Mouse (Mus musculus): ENCODE measurements around the gene Nek6. TPM values are rescaled to one million over a fixed set of nuclear protein-coding genes. Genes with fewer than 3 reads are reported as not detected.
A peak's percentile ranks its signal among the peaks of the same experiment; 100 is the strongest.

Gene Nek6
- polyA plus RNA-seq, 1 experiment = 31.3 TPM

- Histone ChIP-seq H3K9me3 (replicated peaks; ENCODE audit: control insufficient read depth, insufficient read depth, low read length, poor library complexity, severe bottlenecking) (no peaks in the 10 kb centered on the region), H3K4me1 (ENCODE audit: control insufficient read depth, insufficient read depth, low read length) (no peaks in the 10 kb centered on the region), H3K27me3 (ENCODE audit: control insufficient read depth, insufficient read depth, low read length, poor library complexity, severe bottlenecking) (no peaks in the 10 kb centered on the region), H3K27ac (ENCODE audit: insufficient read depth, low read length) (no peak overlapping the region), H3K4me3 (ENCODE audit: low read depth, low read length) (no peak overlapping the region), H3K9ac (ENCODE audit: low read depth, poor library complexity, severe bottlenecking) (peak overlapping the region; percentile 49), H3K36me3 (ENCODE audit: control insufficient read depth, insufficient read depth, low read length, poor library complexity, severe bottlenecking) (no peaks in the 10 kb centered on the region)
- TF ChIP-seq POLR2A (IDR thresholded peaks at IDR 0.05; ENCODE audit: insufficient read depth, low read length) (no peak), CTCF (IDR thresholded peaks at IDR 0.05; ENCODE audit: low read depth, low read length) (no peak), EP300 (IDR thresholded peaks at IDR 0.05; ENCODE audit: insufficient read depth, low read depth, low read length) (no peak)
These were observed 1.7 kb downstream of the Nek6 start for GRCm38 (mm10) chr2:38513183-38513529.

GRCm38 (mm10) chr2:38514411-38514810 lies 3.0 kb downstream of the Nek6 start:
- TF ChIP-seq EP300 (IDR thresholded peaks at IDR 0.05; ENCODE audit: insufficient read depth, low read depth, low read length) = no peak
- no peak for TF ChIP-seq CTCF (IDR thresholded peaks at IDR 0.05; ENCODE audit: low read depth, low read length)
- no peak for TF ChIP-seq POLR2A (IDR thresholded peaks at IDR 0.05; ENCODE audit: insufficient read depth, low read length)
- Histone ChIP-seq H3K9me3 (replicated peaks; ENCODE audit: control insufficient read depth, insufficient read depth, low read length, poor library complexity, severe bottlenecking) (no peaks in the 10 kb centered on the region), H3K4me1 (ENCODE audit: control insufficient read depth, insufficient read depth, low read length) (no peaks in the 10 kb centered on the region), H3K4me3 (ENCODE audit: low read depth, low read length) (no peak overlapping the region), H3K9ac (ENCODE audit: low read depth, poor library complexity, severe bottlenecking) (no peak overlapping the region), H3K27me3 (ENCODE audit: control insufficient read depth, insufficient read depth, low read length, poor library complexity, severe bottlenecking) (no peaks in the 10 kb centered on the region), H3K36me3 (ENCODE audit: control insufficient read depth, insufficient read depth, low read length, poor library complexity, severe bottlenecking) (no peaks in the 10 kb centered on the region), H3K27ac (ENCODE audit: insufficient read depth, low read length) (no peak overlapping the region)

- no peaks in the 10 kb centered on the region for H3K4me1 ChIP-seq (ENCODE audit: control insufficient read depth, insufficient read depth, low read length)
- TF ChIP-seq POLR2A (IDR thresholded peaks at IDR 0.05; ENCODE audit: insufficient read depth, low read length) = no peak
- TF ChIP-seq CTCF (IDR thresholded peaks at IDR 0.05; ENCODE audit: low read depth, low read length) = no peak
- TF ChIP-seq EP300 (IDR thresholded peaks at IDR 0.05; ENCODE audit: insufficient read depth, low read depth, low read length) = no peak
- H3K9me3 ChIP-seq (replicated peaks; ENCODE audit: control insufficient read depth, insufficient read depth, low read length, poor library complexity, severe bottlenecking) = no peaks in the 10 kb centered on the region
- no peaks in the 10 kb centered on the region for H3K36me3 ChIP-seq (ENCODE audit: control insufficient read depth, insufficient read depth, low read length, poor library complexity, severe bottlenecking)
- H3K9ac ChIP-seq (ENCODE audit: low read depth, poor library complexity, severe bottlenecking) = no peak overlapping the region
- H3K4me3 ChIP-seq (ENCODE audit: low read depth, low read length) = no peak overlapping the region
- H3K27ac ChIP-seq (ENCODE audit: insufficient read depth, low read length) = no peak overlapping the region
- H3K27me3 ChIP-seq (ENCODE audit: control insufficient read depth, insufficient read depth, low read length, poor library complexity, severe bottlenecking) = no peaks in the 10 kb centered on the region
These were observed 4.0 kb downstream of the Nek6 start for GRCm38 (mm10) chr2:38515446-38515845.

- H3K4me3 ChIP-seq (ENCODE audit: low read depth, low read length) = no peak overlapping the region
- TF ChIP-seq CTCF (IDR thresholded peaks at IDR 0.05; ENCODE audit: low read depth, low read length) = no peak
- no peak for TF ChIP-seq EP300 (IDR thresholded peaks at IDR 0.05; ENCODE audit: insufficient read depth, low read depth, low read length)
- TF ChIP-seq POLR2A (IDR thresholded peaks at IDR 0.05; ENCODE audit: insufficient read depth, low read length) = no peak
- H3K27me3 ChIP-seq (ENCODE audit: control insufficient read depth, insufficient read depth, low read length, poor library complexity, severe bottlenecking) = no peaks in the 10 kb centered on the region
- H3K9me3 ChIP-seq (replicated peaks; ENCODE audit: control insufficient read depth, insufficient read depth, low read length, poor library complexity, severe bottlenecking) = no peaks in the 10 kb centered on the region
- no peak overlapping the region for H3K9ac ChIP-seq (ENCODE audit: low read depth, poor library complexity, severe bottlenecking)
- no peak overlapping the region for H3K27ac ChIP-seq (ENCODE audit: insufficient read depth, low read length)
- H3K36me3 ChIP-seq (ENCODE audit: control insufficient read depth, insufficient read depth, low read length, poor library complexity, severe bottlenecking) = no peaks in the 10 kb centered on the region
- H3K4me1 ChIP-seq (ENCODE audit: control insufficient read depth, insufficient read depth, low read length) = no peaks in the 10 kb centered on the region
These were observed 5.0 kb downstream of the Nek6 start for GRCm38 (mm10) chr2:38516471-38516870.

GRCm38 (mm10) chr2:38517045-38517444 lies 5.6 kb downstream of the Nek6 start:
- Histone ChIP-seq H3K27me3 (ENCODE audit: control insufficient read depth, insufficient read depth, low read length, poor library complexity, severe bottlenecking) (no peaks in the 10 kb centered on the region), H3K27ac (ENCODE audit: insufficient read depth, low read length) (no peak overlapping the region), H3K9ac (ENCODE audit: low read depth, poor library complexity, severe bottlenecking) (no peak overlapping the region), H3K4me3 (ENCODE audit: low read depth, low read length) (no peak overlapping the region), H3K4me1 (ENCODE audit: control insufficient read depth, insufficient read depth, low read length) (no peaks in the 10 kb centered on the region), H3K9me3 (replicated peaks; ENCODE audit: control insufficient read depth, insufficient read depth, low read length, poor library complexity, severe bottlenecking) (no peaks in the 10 kb centered on the region), H3K36me3 (ENCODE audit: control insufficient read depth, insufficient read depth, low read length, poor library complexity, severe bottlenecking) (no peaks in the 10 kb centered on the region)
- TF ChIP-seq EP300 (IDR thresholded peaks at IDR 0.05; ENCODE audit: insufficient read depth, low read depth, low read length) = no peak
- no peak for TF ChIP-seq CTCF (IDR thresholded peaks at IDR 0.05; ENCODE audit: low read depth, low read length)
- TF ChIP-seq POLR2A (IDR thresholded peaks at IDR 0.05; ENCODE audit: insufficient read depth, low read length) = no peak

- H3K27me3 ChIP-seq (ENCODE audit: control insufficient read depth, insufficient read depth, low read length, poor library complexity, severe bottlenecking) = no peaks in the 10 kb centered on the region
- no peak overlapping the region for H3K9ac ChIP-seq (ENCODE audit: low read depth, poor library complexity, severe bottlenecking)
- no peaks in the 10 kb centered on the region for H3K36me3 ChIP-seq (ENCODE audit: control insufficient read depth, insufficient read depth, low read length, poor library complexity, severe bottlenecking)
- H3K4me3 ChIP-seq (ENCODE audit: low read depth, low read length) = no peak overlapping the region
- TF ChIP-seq CTCF (IDR thresholded peaks at IDR 0.05; ENCODE audit: low read depth, low read length) (no peak), EP300 (IDR thresholded peaks at IDR 0.05; ENCODE audit: insufficient read depth, low read depth, low read length) (no peak)
- no peaks in the 10 kb centered on the region for H3K4me1 ChIP-seq (ENCODE audit: control insufficient read depth, insufficient read depth, low read length)
- no peaks in the 10 kb centered on the region for H3K9me3 ChIP-seq (replicated peaks; ENCODE audit: control insufficient read depth, insufficient read depth, low read length, poor library complexity, severe bottlenecking)
- no peak overlapping the region for H3K27ac ChIP-seq (ENCODE audit: insufficient read depth, low read length)
These were observed 7.3 kb downstream of the Nek6 start for GRCm38 (mm10) chr2:38518719-38519118.

Measured in ES-Bruce4 (cell line).